Mouse (Mus musculus) embryonic facial prominence, embryonic 10.5 days (tissue): Measurements from ENCODE around the gene Cacnb3. TPM values are rescaled to one million over a fixed set of nuclear protein-coding genes. Genes with fewer than 3 reads are reported as not detected.
A peak's percentile ranks its signal among the peaks of the same experiment; 100 is the strongest.

Experiments used
- DNase-seq: peaks from one replicate; pipeline ENCODE4 v3.0.0-alpha.2; 2017; ENCODE audit warnings: low spot score
- H3K27ac ChIP-seq: fragments of 300-500 bp; sonication (generic); replicated peaks from 2 replicates; pipeline ENCODE4 v1.5.1; 2016; ENCODE audit warnings: mild to moderate bottlenecking
- H3K27me3 ChIP-seq: fragments of 300-500 bp; sonication (generic); replicated peaks from 2 replicates; pipeline ENCODE4 v1.6.1; 2016; ENCODE audit warnings: low read depth, mild to moderate bottlenecking; ENCODE audit not compliant: poor library complexity, severe bottlenecking
- H3K36me3 ChIP-seq: fragments of 300-500 bp; sonication (generic); replicated peaks from 2 replicates; pipeline ENCODE4 v1.6.1; 2016; ENCODE audit warnings: mild to moderate bottlenecking, moderate library complexity
- H3K4me1 ChIP-seq: fragments of 300-500 bp; sonication (generic); 2 replicates; pipeline ENCODE4 v1.6.1; 2016
- H3K4me3 ChIP-seq: fragments of 300-500 bp; sonication (generic); 2 replicates; pipeline ENCODE4 v1.5.1; 2016; ENCODE audit warnings: mild to moderate bottlenecking, moderate library complexity
- H3K9me3 ChIP-seq: fragments of 300-500 bp; sonication (generic); 2 replicates; pipeline ENCODE4 v1.6.1; 2016; ENCODE audit warnings: mild to moderate bottlenecking
- WGBS: fragments of 180-500 bp; shearing (Covaris S2); methylation state at CpG from one replicate; pipeline ENCODE4 v1.1.7; 2016; 5-methylcytosine and 5-hydroxymethylcytosine counted together
- polyA plus RNA-seq: library from polyadenylated mRNA; unstranded; fragments of >200 nt; fragmentation: Nextera tagmentation; extraction: Ambion mirVana; gene quantifications from 2 replicates; pipeline ENCODE4 v1.2.1, GENCODE M21; 2016

The Cacnb3 gene
- polyA plus RNA-seq, 1 experiment from 2014 or later, result 37.0 TPM

DNA sequence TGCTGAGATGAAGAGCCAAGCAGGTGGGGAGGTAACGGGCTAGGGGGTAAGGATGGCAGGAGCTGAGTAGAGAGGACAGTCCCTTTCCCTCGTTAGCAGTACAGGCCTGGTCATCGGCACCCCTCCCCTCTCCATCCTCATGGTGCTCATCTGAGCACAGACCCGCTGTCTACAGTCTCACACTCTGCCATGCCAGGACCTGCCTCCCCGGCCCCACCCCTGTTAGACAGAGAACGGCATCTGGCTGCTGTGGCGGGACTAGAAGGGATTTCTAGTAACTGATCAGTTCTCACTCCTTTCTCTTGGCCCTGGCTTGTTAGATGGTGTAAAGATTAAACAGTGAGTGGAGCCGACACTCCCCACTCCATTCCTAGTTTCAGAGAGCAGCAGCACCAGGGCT lies 16.1 kb downstream of the Cacnb3 start:
- H3K27me3 ChIP-seq, result no peaks in the 10 kb centered on the region
- 88% methylated on average over 8 of the region's 8 CpGs for WGBS
- peaks cover 100% of the 10 kb centered on the region for H3K36me3 ChIP-seq
- no peak for DNase-seq
- H3K9me3 ChIP-seq, result no peaks in the 10 kb centered on the region
- no peaks in the 10 kb centered on the region for H3K4me1 ChIP-seq
- H3K4me3 ChIP-seq, result no peak overlapping the region
- no peak overlapping the region for H3K27ac ChIP-seq

DNA sequence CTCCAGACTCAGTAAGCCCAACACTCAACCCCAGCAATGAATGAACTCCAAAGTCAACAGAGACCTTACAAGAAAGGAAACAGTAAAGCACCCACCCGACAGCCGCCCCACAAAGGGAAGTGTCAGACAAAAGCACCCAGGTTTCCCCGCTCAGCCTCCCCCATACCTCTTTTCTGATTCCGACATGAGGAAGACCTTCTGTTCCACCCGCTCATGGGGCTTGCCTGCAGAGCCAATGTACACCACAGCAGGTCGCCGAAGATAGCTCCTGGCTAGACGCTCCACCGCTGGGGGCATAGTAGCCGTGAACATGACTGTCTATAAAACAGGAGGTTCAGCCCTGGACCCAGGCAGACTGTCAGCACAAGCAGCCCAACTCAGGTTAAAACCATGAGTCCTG lies 16.7 kb downstream of the Cacnb3 start:
- DNase-seq, result no peak
- Histone ChIP-seq H3K4me1 (no peaks in the 10 kb centered on the region), H3K4me3 (no peak overlapping the region), H3K27ac (no peak overlapping the region), H3K36me3 (peaks cover 100% of the 10 kb centered on the region), H3K9me3 (no peaks in the 10 kb centered on the region), H3K27me3 (no peaks in the 10 kb centered on the region)
- 93% methylated on average over 10 of the region's 10 CpGs for WGBS

GRCm38 (mm10) chr15:98648071-98648470 lies 17.4 kb downstream of the Cacnb3 start:
- Histone ChIP-seq H3K27ac (no peak overlapping the region), H3K4me1 (no peaks in the 10 kb centered on the region), H3K9me3 (no peaks in the 10 kb centered on the region), H3K36me3 (peaks cover 100% of the 10 kb centered on the region), H3K4me3 (no peak overlapping the region), H3K27me3 (no peaks in the 10 kb centered on the region)
- 94% methylated on average over 3 of the region's 3 CpGs for WGBS
- no peak for DNase-seq

DNA sequence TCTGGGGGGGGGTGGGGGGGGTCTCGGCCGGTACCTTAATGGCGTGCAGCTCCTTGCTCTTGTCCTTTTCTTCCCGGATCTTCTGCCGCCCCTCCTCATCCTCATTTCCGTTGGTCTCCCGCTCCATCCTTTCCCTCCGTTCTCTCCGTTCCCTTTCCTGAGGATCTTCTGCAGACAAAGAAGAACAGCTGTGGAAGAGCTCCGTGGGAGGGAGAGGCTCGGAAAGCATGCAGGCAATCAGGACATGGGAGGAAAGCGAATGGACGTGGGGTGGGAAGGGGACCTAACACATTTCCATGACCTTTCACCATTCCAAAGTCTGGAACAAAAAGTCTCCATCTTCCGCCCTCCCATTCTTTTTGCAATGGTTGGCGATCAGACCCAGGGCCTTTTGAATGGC lies 20.8 kb downstream of the Cacnb3 start:
- H3K4me1 ChIP-seq, result no peaks in the 10 kb centered on the region
- no peak overlapping the region for H3K27ac ChIP-seq
- 92% methylated on average over 15 of the region's 15 CpGs for WGBS
- no peaks in the 10 kb centered on the region for H3K27me3 ChIP-seq
- no peak for DNase-seq
- H3K9me3 ChIP-seq, result no peaks in the 10 kb centered on the region
- no peak overlapping the region for H3K4me3 ChIP-seq
- peaks cover 100% of the 10 kb centered on the region for H3K36me3 ChIP-seq

- WGBS, result 90% methylated on average over 8 of the region's 8 CpGs
- peaks cover 100% of the 10 kb centered on the region for H3K36me3 ChIP-seq
Observed at GRCm38 (mm10) chr15:98652174-98652573, 21.5 kb downstream of the Cacnb3 start.

GRCm38 (mm10) chr15:98656982-98657751 lies 26.5 kb downstream of the Cacnb3 start:
- Histone ChIP-seq H3K27ac (no peak overlapping the region), H3K36me3 (peaks cover 88% of the 10 kb centered on the region)
- 87% methylated on average over 15 of the region's 15 CpGs for WGBS

More at GRCm38 (mm10) chr15:98652174-98652573, 21.5 kb downstream of the Cacnb3 start:
- no peak for DNase-seq
- no peaks in the 10 kb centered on the region for H3K9me3 ChIP-seq
- H3K27me3 ChIP-seq, result no peaks in the 10 kb centered on the region
- no peak overlapping the region for H3K4me3 ChIP-seq
- H3K4me1 ChIP-seq, result no peaks in the 10 kb centered on the region
- H3K27ac ChIP-seq, result no peak overlapping the region

DNA sequence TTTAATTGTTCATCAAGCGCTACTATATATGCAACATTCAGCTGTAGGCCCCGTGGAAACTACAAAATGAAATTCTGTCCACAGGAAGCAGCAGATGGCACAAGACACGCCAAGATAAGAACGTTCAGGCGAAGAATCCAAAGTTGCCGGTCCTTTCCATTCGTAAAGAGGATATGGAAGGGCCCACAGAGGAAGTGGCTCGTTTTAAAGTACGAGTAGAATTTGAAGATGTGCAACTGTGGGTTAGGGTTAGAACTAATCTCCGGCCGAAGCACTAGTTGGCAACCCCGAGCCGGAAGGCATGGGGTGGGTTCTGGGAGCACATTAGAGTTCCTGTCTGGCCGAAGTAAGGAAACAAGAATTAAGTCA lies 31.5 kb downstream of the Cacnb3 start:
- no peaks in the 10 kb centered on the region for H3K9me3 ChIP-seq
- no peak for DNase-seq
- no peaks in the 10 kb centered on the region for H3K27me3 ChIP-seq
- H3K4me1 ChIP-seq, result peaks cover 14% of the 10 kb centered on the region
- peak overlapping the region; percentile 98 for H3K27ac ChIP-seq
- H3K4me3 ChIP-seq, result peak overlapping the region; percentile 93
- peaks cover 38% of the 10 kb centered on the region for H3K36me3 ChIP-seq
- 2% methylated on average over 14 of the region's 14 CpGs for WGBS

More at GRCm38 (mm10) chr15:98656982-98657751, 26.5 kb downstream of the Cacnb3 start:
- no peak overlapping the region for H3K4me3 ChIP-seq
- DNase-seq, result no peak
- H3K4me1 ChIP-seq, result peaks cover 12% of the 10 kb centered on the region
- H3K27me3 ChIP-seq, result no peaks in the 10 kb centered on the region
- H3K9me3 ChIP-seq, result no peaks in the 10 kb centered on the region

DNA sequence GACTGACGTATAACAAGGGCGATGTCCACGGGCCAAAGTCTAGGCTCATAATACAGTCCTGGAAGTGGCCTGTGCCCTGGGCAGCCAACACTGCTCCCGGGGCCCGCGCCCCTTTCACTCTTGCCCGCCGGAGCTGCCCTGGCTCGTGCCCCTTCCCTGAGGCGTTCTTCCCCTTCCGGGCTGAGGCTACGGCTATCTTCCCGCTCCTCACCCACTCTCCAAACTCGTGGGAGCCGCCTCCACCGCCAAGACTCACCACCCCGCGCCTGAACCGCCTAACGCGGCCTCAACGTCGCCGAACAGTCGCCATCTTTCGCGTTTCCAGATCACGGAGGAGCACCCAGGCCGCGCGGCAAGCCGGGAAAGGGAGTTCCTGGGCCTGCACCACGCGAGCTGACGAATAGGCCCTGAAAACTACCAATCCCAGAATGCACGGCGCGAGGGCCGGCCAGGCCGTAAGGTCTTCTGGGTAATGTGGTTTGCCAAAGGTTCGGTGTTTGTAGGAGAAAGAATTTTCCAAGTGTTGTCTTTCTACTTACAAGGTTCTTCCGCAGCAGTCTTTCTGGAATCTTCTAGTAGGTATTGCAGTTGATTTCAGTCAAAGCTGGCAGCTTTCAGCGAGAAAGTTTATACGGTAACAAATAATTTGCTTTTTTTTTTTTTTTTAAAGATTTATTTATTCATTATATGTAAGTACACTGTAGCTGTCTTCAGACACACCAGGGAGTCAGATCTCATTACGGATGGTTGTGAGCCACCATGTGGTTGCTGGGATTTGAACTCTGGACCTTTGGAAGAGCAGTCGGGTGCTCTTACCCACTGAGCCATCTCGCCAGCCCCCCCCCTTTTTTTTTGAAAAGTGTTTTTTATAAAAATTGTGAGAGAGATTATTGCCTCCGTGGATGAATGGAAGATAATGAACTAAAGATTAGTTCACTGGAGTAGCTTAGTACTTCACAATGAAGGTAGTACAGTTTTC lies 32.2 kb downstream of the Cacnb3 start, which contains the start of gene Ddx23:
TSS of gene Ddx23 (minus strand) at position 328 of the 979 bp plus-strand sequence.
- no peaks in the 10 kb centered on the region for H3K9me3 ChIP-seq
- peak; percentile 96 for DNase-seq
- peak within 1 kb of the TSS; percentile 93 for H3K4me3 ChIP-seq
- H3K27ac ChIP-seq, result peak within 1 kb of the TSS; percentile 98
- H3K4me1 ChIP-seq, result peaks cover 14% of the 10 kb centered on the region
- no peaks in the 10 kb centered on the region for H3K27me3 ChIP-seq
- peaks cover 32% of the 10 kb centered on the region for H3K36me3 ChIP-seq
- WGBS, result 5% methylated on average over 48 of the region's 48 CpGs

GRCm38 (mm10) chr15:98664042-98664907 lies 33.6 kb downstream of the Cacnb3 start:
- H3K9me3 ChIP-seq, result no peaks in the 10 kb centered on the region
- H3K27me3 ChIP-seq, result no peaks in the 10 kb centered on the region
- peaks cover 17% of the 10 kb centered on the region for H3K36me3 ChIP-seq
- 80% methylated on average over 11 of the region's 11 CpGs for WGBS
- no peak overlapping the region for H3K27ac ChIP-seq
- H3K4me1 ChIP-seq, result peaks cover 14% of the 10 kb centered on the region
- H3K4me3 ChIP-seq, result no peak overlapping the region
- DNase-seq, result no peak

GRCm38 (mm10) chr15:98672592-98672991 lies 42.0 kb downstream of the Cacnb3 start:
- H3K9me3 ChIP-seq, result no peaks in the 10 kb centered on the region
- peaks cover 36% of the 10 kb centered on the region for H3K4me1 ChIP-seq
- H3K36me3 ChIP-seq, result 0 out of 2 replicates have a peak, but pooled peaks cover 3% of the 10 kb centered on the region
- no peak for DNase-seq
- no peak overlapping the region for H3K4me3 ChIP-seq
- WGBS, result 75% methylated on average over 4 of the region's 4 CpGs
- no peak overlapping the region for H3K27ac ChIP-seq
- H3K27me3 ChIP-seq, result peaks cover 50% of the 10 kb centered on the region

DNA sequence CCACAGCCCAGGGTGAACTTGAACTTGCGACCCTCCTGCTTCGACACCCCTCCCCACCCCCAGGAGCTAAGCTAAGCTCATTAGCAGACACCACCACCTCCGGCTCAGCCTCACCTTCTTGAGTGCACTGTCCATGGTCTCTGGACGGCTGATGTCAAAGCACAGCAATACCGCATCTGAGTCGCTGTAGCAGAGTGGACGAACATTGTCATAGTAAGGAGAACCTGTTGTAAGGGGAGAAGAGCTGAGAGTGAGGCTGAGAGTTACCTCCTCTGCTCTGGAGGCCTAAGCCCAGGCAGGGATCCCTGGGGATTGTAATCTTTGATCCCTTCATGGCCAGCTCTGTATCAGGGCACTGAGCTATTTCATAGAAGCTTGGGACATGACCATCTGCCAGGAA lies 43.1 kb downstream of the Cacnb3 start:
- 0 out of 2 replicates have a peak, but pooled peaks cover 3% of the 10 kb centered on the region for H3K36me3 ChIP-seq
- 76% methylated on average over 7 of the region's 7 CpGs for WGBS
- peaks cover 41% of the 10 kb centered on the region for H3K4me1 ChIP-seq
- peaks cover 61% of the 10 kb centered on the region for H3K27me3 ChIP-seq
- no peak overlapping the region for H3K4me3 ChIP-seq
- H3K9me3 ChIP-seq, result no peaks in the 10 kb centered on the region
- no peak for DNase-seq
- H3K27ac ChIP-seq, result no peak overlapping the region
